Mouse (Mus musculus) adrenal gland, adult 18-20 months (tissue): ENCODE measurements around the gene Supv3l1. TPM values are rescaled to one million over a fixed set of nuclear protein-coding genes. Genes with fewer than 3 reads are reported as not detected.
"Not testable (repeated sequence)": the region's sequence is repeated elsewhere in the genome, so short reads cannot be mapped to it uniquely, and the experiment has no call there.

ENCODE experiments used
- DNase-seq, 2 experiments: peaks; one replicate each; pipeline ENCODE4 v3.0.0; 2021 to 2022; ENCODE audit warnings: low spot score in 2 of 2
- long read RNA-seq, 2 experiments: library from polyadenylated mRNA; stranded (forward); transcript quantifications; one replicate each; pipeline ENCODE4 v2.0.0; 2021
- total RNA-seq, 2 experiments: library from RNA; stranded (reverse); gene quantifications; 1 replicate in 1 of 2; 2 replicates in 1 of 2; pipeline ENCODE4 v1.2.3; 2021

The Supv3l1 gene
- total RNA-seq: 10 to 100 TPM; 32.4 to 33.5 TPM
- long read RNA-seq, experiment 1, transcript Supv3l1-201 (15 exons, 2,604 nt): major isoform, 21 of 29 reads
- long read RNA-seq, experiment 1, partial matches to known transcripts: 1 of 29 reads
- long read RNA-seq, experiment 1, other reads (novel, unspliced or antisense): 5 of 29 reads
- long read RNA-seq, experiment 2, transcript Supv3l1-201 (15 exons, 2,604 nt): major isoform, 49 of 64 reads
- long read RNA-seq, experiment 2, partial matches to known transcripts: 5 of 64 reads
- long read RNA-seq, experiment 2, other reads (novel, unspliced or antisense): 10 of 64 reads

- peak; percentile 96 to 97 for DNase-seq
Observed at GRCm38 (mm10) chr10:62449364-62450279, at the start of gene Supv3l1, which contains the start of gene 4930507D05Rik. Supv3l1 (minus strand) TSS chr10:62449738. 4930507D05Rik (plus strand) TSS chr10:62449489.

DNA sequence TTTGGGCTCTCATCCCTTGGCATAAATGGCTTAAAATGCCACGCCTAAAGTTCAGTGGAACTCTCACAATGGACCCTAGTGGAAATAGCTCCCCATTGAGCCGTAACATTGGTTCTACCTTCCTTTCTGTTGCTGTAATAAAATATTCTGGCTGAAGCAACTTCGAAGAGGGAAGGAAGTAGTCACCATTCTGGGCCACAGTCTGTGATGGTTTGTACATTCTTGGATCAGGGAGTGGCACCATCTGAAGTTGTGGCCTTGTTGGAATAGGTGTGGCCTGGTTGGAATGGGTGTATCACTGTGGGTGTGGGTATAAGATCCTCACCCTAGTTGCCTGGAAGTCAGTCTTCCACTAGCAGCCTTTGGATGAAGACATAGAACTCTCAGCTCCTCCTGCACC is 42.1 kb upstream of the Supv3l1 start:
- DNase-seq: not testable (repeated sequence)

DNA sequence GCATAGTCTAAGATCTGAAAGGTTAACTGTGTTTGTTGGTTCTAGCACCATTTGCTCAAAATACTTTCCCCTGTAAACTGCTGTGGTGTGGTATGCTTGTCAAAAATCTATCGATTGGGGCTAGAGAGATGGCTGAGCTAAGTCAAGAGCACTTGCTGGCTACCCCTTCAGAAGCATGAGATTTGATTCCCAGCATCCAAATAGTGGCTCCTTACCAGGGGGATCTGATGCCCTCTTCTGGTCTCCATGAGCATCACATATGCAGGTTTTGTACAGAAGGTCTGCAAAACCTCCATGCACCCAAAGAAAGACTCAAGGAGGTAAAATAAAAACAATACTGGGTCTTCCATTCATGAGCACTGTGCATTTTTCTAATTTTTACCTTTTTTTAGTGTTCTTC is 38.7 kb upstream of the Supv3l1 start:
- DNase-seq: no peak

- DNase-seq: peak; percentile 98 to 99
Observed at GRCm38 (mm10) chr10:62486618-62487415, 37.3 kb upstream of the Supv3l1 start, which contains the start of gene Vps26a. Vps26a (minus strand) TSS chr10:62486805.

DNA sequence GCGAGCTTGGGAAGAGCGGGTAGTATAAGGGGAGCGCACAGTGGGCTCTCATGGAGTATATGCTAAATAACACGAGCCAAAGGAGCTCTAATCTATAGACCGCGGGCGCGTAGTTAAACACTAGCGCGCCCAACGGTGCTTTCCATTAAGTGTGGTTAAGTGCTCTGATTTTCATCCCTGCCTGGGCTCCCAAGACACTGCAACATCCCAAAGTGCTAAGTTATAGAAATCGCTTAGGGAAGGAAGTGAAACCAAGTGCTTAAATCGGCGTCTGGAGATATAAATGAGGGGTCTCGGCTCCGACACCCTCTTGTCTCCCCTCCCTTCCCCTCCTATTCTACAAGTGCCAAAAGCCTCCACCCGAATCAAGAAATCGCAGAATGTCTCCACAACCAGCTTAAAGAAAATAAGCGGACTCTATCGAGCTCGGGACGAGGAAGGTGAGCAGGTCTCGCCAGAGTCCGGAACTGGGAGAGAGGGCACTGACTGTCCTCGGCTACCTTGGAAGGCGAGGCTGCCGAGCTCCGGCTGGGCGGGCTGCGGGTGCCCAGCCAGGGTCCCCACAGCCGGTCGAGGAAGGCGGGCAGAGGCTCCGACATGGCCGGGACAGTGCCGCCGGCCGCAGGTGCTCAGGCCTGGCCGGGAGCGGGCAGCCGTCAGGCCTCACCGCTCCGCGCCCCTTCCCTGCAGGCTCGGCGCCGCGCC is 36.5 kb upstream of the Supv3l1 start:
- no peak for DNase-seq

GRCm38 (mm10) chr10:62481108-62481852 is 31.7 kb upstream of the Supv3l1 start:
- no peak for DNase-seq

DNA sequence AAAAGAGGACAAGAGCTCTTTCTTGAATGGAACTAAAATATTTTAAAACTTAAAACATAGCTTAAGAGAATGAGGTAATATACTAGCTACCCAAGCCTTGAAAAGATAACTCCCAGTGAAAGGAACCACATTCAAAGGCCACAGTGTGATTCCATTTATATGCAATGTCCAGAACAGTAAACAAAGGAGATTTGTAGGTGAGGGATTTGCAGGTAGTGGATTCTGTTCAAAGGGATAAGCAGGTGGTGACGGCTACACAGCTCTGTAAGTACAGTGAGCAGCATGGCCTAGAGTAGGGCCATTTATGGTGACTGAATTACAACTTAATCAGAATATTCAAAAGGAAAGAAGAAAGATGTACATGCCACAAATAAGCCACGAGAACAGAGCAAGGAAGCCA is 27.4 kb upstream of the Supv3l1 start:
- DNase-seq: no peak

GRCm38 (mm10) chr10:62474944-62475343 is 25.4 kb upstream of the Supv3l1 start:
- no peak for DNase-seq

- no peak for DNase-seq
Observed at GRCm38 (mm10) chr10:62471105-62471504, 21.6 kb upstream of the Supv3l1 start.

DNA sequence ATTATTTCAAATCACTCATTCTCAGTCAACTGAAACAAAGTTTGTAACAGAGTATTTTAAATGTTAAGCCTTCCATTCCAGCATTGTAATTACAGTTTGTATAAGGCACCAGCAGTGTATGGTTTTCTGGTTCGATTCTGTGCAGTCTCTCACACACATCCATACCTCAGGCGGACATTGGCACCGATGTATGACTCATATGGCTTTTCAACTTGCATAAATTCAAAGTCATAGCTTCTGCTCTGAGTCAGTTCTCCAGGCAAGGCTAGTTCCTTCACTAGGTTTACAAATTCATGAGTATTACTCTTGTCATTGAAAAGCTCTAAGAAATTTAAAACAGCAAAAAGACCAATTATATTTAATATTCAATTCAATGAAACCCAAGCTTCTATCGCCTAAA is 20.2 kb upstream of the Supv3l1 start:
- no peak for DNase-seq

- no peak for DNase-seq
Observed at GRCm38 (mm10) chr10:62461321-62461720, 11.8 kb upstream of the Supv3l1 start.

DNA sequence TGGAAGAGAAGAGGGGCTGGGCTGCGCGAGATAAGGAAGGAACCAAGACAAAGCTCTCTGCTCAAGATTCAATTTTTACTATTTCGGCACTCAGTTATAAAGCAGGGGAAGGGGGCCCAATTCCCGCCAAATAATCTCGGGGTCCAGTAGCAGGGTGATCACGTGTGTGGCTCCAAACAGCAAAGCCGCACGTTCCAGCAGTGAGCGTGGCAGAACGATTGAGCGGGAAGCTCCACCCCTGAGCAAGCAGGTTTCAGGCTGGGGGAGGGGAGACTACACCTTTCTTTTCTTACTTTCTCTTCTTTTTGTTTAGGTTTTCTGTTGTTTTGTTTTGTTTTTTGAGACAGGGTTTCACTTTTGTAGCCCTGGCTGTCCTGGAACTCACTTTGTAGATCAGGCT is 2.5 kb upstream of the Supv3l1 start:
- DNase-seq: not testable (repeated sequence)

GRCm38 (mm10) chr10:62450280-62450640 is 722 bp upstream of the Supv3l1 start:
- no peak for DNase-seq

DNA sequence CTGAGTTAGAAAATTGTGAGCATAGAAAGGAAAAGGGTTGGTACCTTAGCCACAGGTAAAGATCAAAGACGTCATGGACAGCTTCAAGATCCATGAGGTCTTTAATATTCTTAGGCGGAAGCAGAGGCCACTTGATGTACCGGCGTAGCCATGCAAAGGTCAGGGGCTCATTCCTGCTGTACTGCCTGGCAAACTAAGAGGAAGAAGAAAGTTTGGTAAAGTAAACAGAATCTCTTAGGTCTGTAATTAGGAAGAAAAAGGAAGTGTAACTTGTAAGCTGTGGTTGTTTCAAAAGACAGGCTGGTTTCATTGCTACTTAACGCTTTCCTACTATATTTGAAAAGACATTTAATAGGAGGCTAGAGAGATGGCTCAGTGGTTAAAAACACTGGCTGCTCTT is 19.1 kb downstream of the Supv3l1 start:
- no peak for DNase-seq

- no peak for DNase-seq
Observed at GRCm38 (mm10) chr10:62425081-62425871, 24.3 kb downstream of the Supv3l1 start.

GRCm38 (mm10) chr10:62422255-62422654 is 27.3 kb downstream of the Supv3l1 start, which contains the start of gene Hkdc1:
Hkdc1 (minus strand) TSS chr10:62422491.
- no peak for DNase-seq

GRCm38 (mm10) chr10:62421127-62421526 is 28.4 kb downstream of the Supv3l1 start:
- no peak for DNase-seq

DNA sequence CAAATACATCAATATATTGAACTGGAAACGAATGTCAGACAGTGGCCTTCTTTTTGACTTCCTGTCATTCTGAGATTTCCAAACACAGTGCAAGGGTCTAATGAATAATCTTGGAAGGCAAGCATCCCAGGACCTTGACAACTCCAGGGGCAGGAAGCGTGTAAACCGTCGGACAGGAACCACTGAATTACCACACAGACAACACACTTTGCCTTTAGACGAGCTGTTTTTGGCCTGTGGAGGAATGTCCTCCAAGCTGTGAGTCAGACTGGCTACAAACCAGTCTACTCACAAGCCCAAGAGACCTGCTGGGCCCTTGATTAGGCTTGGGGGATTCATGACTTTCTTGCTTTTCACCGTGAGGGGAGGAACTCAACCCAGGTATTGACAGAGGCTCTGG is 29.1 kb downstream of the Supv3l1 start:
- DNase-seq: no peak

DNA sequence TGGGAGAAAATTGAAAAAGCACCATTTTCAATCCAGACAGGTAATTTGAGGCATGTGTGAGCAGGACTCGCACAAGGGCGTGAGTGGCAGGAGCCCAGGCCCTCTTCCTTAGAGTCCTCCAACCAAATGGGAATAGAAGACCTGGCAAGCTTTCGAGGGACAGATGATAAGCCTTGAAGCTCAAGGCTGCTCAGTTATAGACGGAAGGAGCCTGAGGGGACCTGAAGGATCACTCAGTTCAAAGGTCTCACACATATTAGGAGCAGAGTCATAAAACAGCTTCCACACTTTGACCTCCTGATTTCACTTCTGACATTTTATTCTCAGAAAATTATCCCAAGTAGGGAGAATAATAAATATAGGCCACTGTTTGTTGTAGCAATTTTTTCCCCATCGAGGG is 30.1 kb downstream of the Supv3l1 start:
- no peak for DNase-seq
